Mouse (Mus musculus) adrenal gland, postnatal 14 days (tissue): ENCODE results near the gene Gm29094. TPM values are rescaled to one million over a fixed set of nuclear protein-coding genes. Genes with fewer than 3 reads are reported as not detected.
"Not testable (repeated sequence)": the region's sequence is repeated elsewhere in the genome, so short reads cannot be mapped to it uniquely, and the experiment has no call there.

Experiments used
- DNase-seq: peaks from one replicate; pipeline ENCODE4 v3.0.0; 2021; ENCODE audit warnings: mixed read lengths
- long read RNA-seq, 2 experiments: library from polyadenylated mRNA; stranded (forward); transcript quantifications; one replicate each; pipeline ENCODE4 v2.0.0; 2021
- total RNA-seq: library from RNA; stranded (reverse); gene quantifications from 2 replicates; pipeline ENCODE4 v1.2.3, GENCODE M21; 2021

Gm29094 gene
- not detected in 2 replicates for total RNA-seq
- long read RNA-seq, experiment 1, result 0 reads
- long read RNA-seq, experiment 2, result 0 reads

DNA sequence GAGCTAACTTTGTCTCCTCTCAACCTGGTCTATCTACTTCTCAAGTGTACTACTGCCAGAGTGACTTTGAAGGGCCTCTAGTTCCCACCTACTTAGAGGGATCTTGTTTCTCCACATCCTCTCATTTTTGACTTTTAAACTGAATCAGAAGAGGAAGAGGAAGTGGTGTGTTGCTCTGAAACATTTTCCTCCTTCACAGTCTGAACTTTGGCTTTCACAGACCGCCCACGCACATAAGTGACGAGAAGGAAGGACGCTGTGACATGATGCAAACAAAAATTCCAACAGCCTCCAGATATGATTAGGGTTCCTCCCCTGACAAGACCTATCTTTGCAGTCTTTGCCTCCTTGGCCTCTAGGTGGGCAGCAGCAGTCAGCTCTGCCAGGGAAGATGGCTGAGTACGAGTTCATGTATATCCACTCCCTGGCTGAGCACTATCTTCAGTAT is at the start of gene Gm29094, which contains the start of gene Bcl2a1b:
Gm29094 (plus strand) TSS at position 411 of the 448 bp plus-strand sequence.
Bcl2a1b (plus strand) TSS at position 241 of the 448 bp plus-strand sequence.
- DNase-seq, result not testable (repeated sequence)

DNA sequence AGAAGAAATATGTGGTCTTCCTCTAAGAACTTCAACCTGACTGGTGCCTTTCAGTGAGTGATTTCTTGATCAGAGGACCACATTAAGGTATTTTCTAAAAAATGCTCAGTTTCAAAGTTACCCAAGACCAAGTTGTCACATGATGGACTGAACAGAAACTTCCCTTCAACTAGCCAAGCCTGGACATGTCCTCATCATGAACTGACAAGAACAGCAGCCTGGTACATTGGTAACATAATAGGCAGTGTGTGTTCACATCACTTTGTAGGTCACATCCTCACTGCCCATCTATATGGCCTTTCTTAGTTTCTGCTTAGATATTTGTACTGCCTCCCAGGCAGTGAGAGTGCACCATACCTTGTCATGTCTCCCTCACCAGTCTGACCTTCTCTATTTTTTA is 26.6 kb upstream of the Gm29094 start:
- not testable (repeated sequence) for DNase-seq

DNA sequence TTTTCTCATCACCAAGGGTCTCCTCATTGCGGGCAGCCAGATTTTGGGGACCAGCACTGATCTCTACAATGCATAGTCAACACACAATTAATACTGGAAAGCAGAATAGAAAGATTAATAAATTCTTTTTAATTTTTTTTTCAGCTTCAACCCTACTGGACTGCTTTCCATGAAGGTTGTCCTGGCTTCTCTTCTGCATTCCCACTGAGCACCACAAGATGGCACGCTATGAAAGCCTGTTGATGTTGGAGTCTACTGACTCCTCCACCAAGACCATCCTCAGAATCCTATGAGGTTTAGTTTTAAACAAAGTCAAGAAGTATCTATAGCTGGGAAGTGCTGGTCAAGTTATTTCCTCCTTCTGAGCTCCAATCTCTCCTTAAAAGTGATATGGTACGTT is 20.3 kb upstream of the Gm29094 start:
- DNase-seq, result peak; percentile 80

DNA sequence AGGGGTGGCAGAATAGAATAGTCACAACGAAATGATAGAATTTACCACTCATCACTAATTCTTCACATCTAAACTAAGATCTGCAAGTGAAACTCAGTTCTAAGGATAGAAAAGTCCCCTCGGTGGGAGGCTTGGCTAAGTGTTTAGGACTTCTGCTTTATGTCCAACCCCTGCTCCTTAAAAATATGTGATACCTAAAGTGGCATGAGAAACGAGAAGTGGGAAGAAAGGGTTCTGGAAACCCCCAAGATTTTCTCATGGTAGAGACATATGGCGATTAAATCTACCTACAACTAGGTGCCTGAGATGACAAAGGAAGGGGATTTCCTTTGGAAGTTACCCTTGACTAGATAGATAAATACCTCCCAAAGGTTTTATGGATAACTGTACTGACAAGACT is 19.7 kb upstream of the Gm29094 start:
- not testable (repeated sequence) for DNase-seq

DNA sequence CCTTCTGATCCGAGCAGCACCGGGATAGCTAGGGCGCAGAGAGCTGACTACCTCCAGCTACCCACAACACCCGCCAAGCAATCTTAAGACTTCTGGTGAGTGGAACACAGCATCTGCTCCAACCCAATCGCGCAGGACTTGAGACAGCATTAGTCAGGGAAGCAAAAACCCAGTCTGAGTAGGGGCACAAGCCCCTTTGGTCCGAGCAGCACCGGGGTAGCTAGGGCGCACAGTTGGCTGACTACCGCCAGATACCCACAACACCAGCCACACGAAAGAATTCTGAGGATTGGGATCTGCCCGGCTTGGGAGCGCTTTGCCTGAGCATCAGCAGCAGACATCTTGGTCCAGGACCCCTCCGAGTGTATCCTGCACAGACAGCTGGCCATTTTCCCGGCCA is 12.2 kb upstream of the Gm29094 start:
- not testable (repeated sequence) for DNase-seq

DNA sequence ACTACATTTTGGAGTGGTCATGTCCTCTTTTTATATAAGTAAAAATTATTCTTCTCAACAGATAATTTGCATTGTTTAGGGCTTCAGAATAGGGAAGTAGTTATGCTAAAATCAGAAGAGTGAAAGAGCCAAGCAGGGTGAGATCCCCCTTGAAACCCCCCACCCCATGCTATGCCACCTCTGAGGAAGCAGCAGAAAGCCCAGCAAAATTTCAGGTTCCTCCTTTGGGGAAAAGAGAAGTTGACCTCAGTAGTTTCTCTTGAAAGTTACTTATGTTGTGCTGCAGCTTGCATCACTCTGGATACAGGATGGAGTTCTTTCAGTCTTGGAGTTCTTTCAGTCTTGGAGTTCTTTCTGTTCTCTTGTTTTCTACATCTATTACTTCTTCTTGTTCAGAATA is 3.7 kb upstream of the Gm29094 start:
- DNase-seq, result not testable (repeated sequence)

DNA sequence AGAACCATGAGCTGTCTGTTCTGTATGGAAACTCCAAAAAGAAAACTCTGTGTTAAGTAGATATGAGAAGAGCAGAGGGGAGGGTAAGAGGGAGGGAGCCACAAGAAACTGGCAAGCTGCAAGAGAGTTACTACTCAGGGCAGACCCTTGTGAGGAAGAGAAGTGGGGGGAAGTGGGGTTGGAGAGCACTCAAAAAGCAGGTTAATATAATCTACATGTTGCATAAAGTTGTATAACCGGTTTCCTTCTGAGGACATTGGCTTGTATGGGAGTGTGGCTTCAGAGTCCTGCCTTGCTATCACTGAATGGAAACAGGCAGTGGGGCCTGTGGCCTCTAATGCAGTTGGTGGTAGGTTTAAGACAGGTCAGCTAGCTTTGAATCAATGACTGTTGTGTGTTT is 1.7 kb upstream of the Gm29094 start:
- not testable (repeated sequence) for DNase-seq

DNA sequence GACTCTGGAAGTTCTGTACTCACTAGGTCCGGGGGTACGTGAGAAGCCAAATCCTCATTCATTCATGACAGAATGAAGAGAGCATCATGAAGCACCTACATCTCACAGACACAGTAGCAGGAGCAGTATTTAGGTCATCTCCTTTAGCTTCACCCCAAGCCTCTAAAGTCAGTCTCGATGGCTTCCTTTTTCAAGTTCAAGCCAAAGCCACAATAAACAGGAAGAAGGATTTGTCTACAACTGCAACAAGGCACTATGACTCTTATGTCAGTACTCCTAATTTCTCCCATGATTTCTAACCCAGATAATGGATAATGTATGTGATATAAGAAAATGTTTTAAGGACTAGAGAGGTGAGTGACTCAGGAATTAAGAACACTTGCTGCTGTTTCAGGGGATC is 830 bp upstream of the Gm29094 start:
- not testable (repeated sequence) for DNase-seq

DNA sequence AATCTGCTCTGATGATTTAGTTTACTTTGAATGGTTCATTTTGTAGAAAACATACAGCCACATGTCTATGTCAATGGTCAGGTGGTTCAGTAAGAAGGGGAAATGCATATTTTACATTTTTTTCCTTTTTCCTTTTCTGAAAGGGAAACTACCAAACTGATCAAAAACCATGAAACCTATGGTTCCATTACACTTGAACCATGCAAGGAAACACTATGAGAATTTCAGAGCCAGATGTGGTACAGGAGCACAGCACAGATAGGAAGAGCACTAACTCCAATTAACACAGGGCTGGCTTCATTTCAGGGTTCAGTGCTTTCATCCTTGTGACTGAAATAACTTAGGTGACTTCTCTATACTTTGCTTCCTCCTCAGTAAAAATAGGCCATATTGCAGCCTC is 3.1 kb downstream of the Gm29094 start:
- DNase-seq, result not testable (repeated sequence)

DNA sequence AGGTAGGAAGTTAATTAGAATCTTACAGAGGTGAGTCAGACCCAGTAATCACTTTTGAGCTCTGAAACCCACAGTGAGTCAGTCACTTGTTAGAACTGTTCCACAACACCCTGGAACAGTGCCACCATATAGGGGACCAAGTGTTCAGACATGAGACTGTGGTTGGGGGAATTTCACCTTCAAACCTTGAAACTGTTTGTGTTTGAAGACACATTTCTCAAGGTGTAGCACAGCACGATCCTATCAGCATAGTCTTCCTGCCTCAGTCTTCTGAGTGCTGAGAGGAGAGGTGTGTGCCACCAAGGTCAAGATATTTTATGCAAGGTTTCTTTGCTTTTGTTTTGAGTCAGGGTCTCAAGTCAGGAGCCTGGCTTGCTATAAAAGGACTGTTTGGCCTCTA is 9.8 kb downstream of the Gm29094 start:
- not testable (repeated sequence) for DNase-seq

DNA sequence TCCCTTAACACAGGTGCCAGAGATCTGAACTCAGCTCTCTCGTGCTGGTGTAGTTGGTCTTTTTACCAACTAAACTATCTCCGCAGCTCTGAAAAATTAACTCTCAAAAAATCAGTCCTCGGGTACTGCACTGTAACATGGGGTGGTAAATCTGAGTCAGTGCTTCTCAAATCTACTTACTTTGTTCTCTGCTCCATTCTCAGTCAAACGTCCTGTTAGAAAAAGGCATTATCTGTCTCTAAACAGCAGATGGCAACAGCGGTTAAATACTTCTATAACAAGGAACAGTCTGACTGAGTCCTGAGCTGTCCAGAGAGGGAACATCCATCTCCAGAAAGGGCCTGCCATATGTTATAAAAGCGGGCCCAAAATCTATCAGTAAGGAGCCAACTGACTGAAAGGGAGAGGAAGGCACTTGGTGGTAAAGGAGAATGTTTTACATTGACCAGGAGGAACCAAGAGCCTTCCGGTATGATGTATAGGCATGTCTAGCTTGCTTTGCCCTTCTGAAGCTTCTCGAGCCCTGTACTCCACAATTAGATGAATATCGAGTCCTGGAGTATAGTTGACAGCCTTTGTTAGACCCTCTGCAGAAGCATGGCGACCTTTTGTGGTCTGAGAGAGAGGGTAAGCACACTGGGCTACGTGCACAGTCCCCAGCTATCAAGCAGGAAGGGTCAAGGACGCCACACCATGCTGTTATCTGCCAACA is 11.3 kb downstream of the Gm29094 start, which contains the start of gene Mthfs:
Mthfs (plus strand) TSS at position 324 of the 712 bp plus-strand sequence.
- not testable (repeated sequence) for DNase-seq

DNA sequence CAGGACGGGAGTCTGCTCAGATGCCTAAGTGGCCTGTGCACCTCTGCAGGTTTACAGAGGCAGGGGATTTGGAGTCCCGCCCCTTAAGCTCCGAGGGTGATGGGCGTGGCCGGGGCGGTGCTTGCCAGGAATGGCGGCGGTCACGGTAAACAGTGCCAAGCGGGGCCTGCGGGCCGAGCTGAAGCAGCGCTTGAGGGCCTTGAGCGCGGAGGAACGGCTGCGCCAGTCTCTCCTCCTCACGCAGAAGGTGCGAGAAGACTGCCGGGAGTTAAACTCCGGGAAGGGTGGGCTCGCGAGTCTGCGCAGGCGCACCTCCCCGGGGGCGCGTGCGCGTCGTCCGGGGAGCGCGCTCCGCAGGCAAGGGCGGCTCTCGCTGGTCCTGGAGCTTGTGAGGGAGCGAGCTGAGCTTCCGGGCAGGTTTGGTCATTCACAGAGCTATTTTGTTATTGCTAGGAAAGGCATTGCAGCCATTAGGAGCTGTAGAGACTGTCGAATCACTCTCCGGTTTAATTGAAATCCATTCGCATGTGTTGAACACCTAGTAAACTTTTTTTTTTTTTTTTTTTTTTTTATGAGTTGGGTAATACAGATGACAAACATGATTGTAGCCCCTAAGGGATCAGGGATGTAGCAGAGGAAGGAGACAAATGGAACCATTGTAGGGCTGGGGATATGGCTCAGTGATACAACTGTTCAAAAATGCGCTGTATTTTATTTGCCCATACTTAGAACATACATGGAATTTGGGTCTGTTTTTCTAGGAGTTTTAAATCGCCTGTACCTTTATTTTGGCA is 12.1 kb downstream of the Gm29094 start:
- DNase-seq, result peak; percentile 88

DNA sequence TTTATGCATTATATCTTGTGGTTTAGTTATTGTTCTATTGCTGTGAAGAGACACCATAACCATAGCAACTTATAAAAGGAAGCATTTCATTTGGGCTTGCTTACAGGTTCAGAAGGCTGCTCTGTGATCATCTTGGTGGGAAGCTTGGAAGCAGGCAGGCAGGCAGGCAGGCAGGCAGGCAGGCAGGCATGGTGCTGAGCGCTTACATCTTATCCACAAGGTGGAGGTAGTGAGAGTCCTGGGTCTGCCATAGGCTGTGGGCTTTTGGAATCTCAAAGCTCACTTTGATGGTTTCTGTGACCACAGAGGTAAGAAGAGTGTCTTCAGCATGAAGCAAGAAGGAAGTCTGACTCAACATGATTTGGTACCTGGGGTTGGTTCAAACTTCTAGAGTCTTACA is 13.2 kb downstream of the Gm29094 start:
- peak; percentile 53 for DNase-seq

DNA sequence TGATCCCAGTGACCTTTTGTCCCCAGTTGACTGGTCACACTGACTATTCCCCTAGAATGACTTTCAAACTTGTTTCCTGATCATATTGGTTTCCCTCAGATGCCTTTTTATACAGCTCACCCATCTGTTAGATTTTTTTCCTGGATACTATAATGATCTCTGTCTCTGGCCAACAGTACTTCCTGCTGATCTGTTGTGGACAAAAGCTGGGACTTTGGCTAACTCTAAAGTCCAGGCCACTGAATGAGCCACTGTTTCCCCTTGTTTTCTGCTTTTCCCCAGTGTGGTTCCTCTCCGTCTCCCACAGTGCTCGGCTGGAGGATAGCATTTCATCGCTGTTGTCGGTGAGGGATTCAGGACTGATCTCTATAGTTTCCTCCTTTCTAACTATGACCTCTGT is 19.0 kb downstream of the Gm29094 start:
- DNase-seq, result not testable (repeated sequence)

DNA sequence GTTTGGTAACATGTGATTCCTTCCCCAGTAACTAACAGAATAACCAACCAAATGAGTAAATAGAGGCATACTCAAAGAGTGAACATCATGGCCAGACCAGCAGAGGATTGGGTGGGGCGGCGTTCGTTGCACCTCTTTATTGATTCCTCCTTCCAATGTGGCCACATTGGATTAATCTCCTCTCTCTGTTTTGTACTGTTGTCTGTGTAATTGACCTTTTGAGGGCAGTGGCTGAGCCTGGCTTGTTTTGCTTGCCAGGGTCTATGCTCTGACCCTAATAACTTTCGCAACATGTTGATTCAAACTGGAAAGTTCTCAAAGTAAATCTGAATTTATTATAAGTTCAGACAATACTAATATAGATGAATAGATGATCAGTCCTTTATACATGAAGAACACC is 20.5 kb downstream of the Gm29094 start:
- DNase-seq, result not testable (repeated sequence)

DNA sequence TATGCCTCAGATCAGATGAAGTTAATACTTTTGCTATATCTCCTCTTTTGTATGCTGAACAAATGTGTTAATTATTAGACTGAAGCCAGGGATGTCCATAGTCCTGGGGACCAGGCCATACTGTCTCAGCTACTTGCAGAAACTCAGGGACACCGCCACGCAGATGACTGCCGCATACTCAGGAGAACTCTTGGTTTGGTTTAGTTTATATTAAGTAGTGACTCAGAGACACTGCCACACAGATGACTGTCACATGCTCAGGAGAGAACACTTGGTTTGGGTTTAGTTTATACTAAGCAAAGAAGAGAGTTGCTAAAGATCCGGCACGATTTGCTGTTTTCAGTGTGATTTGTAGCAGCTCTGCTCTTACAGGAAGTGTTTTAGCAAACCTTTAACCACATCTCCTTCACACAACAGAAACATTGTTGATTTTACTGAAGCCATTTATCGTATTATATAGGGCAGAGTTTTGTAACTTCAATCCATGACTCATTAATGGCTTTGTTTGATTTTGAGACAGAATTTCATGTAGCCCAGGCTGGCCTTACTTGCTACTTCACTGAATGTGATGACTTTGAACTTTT is 21.6 kb downstream of the Gm29094 start:
- DNase-seq, result not testable (repeated sequence)

DNA sequence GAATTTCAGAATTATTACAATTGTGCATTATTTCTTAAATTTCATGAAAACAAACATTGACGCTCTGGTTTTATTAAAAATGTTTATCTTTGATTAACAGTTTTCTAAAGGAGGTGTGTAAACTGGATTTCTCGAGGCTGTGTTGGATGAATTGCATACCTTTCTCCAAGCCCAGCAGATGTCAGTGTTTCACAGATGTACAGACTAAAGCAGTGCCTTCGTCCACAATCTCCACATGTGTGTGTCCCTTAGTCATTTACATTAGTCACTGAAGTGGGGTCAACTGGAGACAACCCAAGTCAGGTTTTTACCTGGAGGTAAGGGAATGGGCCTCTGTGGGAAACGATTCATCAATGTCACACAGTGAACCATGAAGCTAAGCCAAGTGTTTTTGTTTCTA is 26.9 kb downstream of the Gm29094 start:
- DNase-seq, result no peak

DNA sequence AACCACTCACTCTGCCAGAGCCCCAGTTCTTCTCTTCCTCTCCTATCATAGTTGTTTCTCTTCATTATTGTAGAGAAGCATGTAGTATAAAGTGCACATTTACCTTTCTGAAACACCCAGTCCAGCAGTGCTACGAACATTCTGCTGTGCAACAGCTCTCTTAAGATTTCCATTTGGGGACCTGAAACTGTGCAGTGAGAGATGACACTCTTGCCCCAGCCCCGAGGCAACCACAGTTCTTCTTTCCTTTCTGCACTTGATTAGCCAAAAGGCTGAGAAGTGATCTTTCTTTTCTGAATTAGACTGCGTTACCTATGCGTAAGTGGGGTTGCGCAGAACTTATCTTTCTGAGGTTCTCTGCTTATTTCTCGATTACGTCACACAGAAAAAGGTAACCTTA is 28.9 kb downstream of the Gm29094 start:
- no peak for DNase-seq

DNA sequence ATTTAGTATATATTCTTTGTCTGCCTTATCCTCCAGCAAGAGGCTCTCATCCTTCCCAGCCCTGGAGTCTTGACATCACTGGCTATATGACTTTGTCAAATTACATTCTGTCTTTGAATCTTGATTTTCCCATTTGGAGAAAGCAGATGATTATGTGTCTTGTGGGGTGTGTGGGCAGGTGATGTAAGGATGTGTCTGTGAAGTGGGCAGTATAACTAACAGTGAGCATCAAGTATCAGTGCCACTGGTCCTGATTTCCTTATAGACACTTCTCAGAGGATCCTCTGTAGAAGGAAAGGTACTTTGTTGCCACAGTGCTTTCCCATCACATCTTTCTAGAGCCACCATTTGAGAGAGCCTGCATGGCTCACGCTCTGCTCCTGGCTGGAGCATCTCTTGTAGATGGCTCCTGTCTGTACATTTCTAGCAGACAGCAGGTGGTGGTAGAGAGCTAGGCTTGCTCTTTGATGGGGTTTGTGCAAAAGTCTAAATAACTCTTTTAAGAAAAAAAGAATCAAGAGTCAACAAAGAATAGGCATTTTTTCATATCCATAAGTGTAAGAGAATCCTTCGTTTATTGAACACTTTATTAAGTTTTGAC is 31.8 kb downstream of the Gm29094 start:
- peak; percentile 45 for DNase-seq

DNA sequence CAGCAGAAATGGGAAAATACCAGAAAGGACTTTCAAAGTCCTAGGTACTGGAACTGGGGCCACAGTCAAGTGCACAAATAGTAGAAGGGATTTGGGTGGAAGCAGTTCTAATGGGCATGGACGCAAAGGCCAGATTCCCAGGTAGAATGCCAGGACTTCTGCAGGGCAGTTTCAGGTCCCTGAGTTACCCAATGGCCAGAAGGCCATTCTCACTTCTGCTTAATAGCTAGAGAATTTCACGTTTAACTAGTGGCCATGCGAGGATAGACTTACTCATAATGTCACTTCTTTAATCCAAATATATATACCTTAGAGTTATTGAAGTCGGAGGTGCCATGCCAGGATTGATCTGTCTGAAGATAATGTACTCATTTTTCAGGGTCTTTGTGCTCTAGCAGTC is 38.0 kb downstream of the Gm29094 start:
- DNase-seq, result not testable (repeated sequence)

DNA sequence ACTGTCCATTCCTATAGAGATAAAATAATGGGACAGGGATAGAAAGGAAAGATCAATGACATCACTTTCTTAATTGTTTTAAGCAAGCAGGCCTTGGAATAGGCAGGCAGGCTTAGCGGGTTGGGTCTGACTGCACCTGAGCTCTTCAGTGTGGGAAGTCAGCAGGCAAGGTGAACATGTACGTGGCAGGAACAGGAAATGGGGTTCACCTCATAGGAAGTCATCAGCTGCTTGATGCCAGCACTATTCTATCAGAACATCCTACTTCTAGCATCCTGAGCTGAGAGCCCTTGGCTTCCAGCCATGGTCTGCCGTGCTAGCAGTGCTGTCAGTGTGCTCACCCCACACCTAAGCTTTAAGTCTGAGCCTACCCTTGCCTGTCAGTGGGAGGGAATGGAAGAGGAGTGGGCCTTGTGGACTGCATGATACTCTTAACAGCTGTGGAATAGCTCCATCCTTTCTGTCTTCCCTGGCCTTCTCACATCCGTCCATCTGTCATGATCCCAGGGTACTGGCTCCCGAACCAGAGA is 39.9 kb downstream of the Gm29094 start:
- not testable (repeated sequence) for DNase-seq

DNA sequence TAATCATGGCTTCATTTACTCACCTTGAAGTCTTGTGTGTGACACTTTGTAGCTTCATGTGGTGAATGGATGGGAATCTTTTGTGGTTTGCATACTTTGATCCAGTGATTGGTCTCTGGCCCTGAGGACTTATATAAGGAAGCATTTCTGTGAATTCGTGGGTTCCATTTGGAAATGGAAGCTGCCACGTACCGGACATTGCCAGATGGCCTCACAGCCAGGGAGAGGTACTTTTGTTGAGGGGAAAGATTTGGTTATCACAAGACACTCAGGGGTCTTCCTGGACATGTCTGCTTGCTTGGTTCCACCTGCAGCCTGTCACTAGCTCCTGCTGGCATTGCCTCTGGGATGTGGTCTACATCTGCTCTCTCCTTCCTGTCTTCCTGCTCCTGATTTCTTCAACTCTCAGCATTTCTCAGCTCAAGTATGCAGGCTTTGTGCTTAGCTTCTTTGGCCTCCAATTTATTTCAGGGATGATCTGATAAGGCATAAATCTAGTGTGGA is 41.4 kb downstream of the Gm29094 start:
- not testable (repeated sequence) for DNase-seq
